Mouse (Mus musculus) testis, postnatal 14 days (tissue): Measurements from ENCODE around the gene Prkaa2.

Experiments
- DNase-seq: peaks from one replicate; pipeline ENCODE4 v3.0.0; 2021; ENCODE audit warnings: low spot score

Gene Prkaa2

GRCm38 (mm10) chr4:105015496-105015895 is 94.2 kb downstream of the Prkaa2 start:
- DNase-seq: no peak

- no peak for DNase-seq
These were observed 96.0 kb downstream of the Prkaa2 start for GRCm38 (mm10) chr4:105013718-105014117.

- no peak for DNase-seq
These were observed 102.2 kb downstream of the Prkaa2 start for GRCm38 (mm10) chr4:105007360-105008018.

- peak; percentile 41 for DNase-seq
These were observed 105.0 kb downstream of the Prkaa2 start for GRCm38 (mm10) chr4:105004649-105005048.

DNA sequence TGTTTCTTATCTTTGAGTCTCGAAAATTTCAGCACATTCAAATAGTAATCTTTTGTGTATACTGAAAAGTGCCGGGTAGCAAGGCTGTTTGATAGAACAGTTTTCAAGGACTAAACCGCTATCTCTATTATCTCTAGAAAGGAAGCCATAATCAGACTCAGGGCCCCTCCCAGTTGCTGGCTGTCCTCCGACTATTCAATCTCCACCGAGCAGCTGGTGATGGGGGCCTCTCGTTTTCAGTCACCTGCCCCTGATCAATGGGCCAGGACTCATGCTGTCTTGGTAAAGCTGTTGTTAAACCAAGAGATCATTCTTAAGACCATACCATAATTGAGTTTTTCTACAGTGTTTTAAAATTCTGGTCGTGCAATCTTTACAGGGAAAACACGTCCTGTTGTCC is 105.6 kb downstream of the Prkaa2 start:
- no peak for DNase-seq

GRCm38 (mm10) chr4:105001736-105002135 is 108.0 kb downstream of the Prkaa2 start:
- DNase-seq: no peak

- DNase-seq: no peak
These were observed 110.0 kb downstream of the Prkaa2 start for GRCm38 (mm10) chr4:104999702-105000101.

DNA sequence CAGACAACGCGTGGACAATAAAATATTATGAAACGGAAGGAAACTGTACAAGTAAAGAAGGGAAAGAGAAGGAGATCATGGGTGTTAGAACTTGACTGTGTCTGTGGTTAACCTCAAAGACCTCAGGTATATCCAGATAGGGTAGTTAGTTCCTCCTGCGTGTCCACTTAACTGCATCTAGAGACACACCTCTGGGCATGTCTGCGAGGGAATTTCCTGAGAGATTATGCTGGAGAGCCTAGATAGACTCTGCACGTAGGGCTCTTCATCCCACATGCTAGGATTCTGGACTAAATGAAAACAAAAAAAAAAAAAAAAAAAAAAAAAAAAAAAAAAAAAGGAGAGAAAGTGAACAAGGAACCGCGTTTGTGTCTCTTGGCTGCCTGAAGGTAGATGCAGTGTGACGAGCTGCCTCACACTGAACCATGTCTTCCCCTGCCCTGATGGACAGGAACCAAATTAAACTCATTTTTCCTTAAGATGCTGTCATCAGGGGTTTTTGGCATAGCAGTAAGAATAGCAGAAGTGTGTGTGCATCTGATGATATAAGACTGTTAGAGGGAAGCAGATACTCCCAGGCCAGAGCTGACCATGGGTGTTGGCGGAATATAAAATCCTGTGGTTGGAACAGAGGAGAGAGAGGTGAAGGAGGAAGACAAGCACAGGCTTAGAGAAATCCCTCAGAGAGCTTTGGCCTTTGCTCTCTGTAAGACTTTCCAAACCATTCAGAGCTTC is 116.4 kb downstream of the Prkaa2 start:
- no peak for DNase-seq

GRCm38 (mm10) chr4:104992271-104992670 is 117.4 kb downstream of the Prkaa2 start:
- no peak for DNase-seq

GRCm38 (mm10) chr4:104990686-104991085 is 119.0 kb downstream of the Prkaa2 start:
- peak; percentile 22 for DNase-seq

- no peak for DNase-seq
These were observed 119.7 kb downstream of the Prkaa2 start for GRCm38 (mm10) chr4:104990016-104990415.

DNA sequence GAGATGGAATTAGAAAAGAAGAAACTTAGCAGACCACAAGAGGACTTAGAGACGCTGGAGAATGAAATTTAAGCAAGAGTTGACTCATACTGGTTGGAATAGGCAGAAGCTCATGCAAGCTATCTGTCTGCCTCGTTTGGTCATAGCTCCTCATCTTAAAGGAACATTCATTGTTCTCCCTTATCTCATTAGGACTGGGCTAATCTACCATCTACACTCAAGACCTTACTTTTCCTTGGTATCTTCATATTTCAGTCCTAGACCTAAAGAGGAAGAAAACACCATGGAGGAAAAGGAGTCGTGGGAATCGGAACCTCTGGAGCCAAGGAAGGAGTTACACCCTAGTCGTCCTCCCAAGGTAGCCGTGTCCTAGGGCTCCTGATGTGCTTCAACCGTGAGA is 121.0 kb downstream of the Prkaa2 start:
- DNase-seq: no peak

DNA sequence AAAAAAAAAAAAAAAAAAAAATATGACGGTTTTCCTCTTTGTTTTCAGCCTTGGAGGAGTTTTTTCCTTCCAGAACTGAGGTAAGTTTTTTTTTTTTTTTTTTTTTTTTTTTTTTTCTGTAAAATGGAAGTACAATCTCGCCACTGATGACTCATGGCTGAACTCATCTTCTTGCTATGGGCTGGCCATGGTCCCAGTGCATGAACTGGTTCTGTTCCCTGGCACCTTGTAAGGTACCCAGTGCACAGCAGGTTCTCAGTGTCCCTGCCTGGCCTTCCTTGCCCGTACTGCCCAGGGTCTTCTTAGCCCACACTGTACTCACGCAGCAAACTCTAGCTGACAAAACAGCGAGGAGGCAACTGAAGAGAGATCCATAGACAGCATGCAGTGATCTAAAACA is 121.6 kb downstream of the Prkaa2 start:
- peak; percentile 30 for DNase-seq

DNA sequence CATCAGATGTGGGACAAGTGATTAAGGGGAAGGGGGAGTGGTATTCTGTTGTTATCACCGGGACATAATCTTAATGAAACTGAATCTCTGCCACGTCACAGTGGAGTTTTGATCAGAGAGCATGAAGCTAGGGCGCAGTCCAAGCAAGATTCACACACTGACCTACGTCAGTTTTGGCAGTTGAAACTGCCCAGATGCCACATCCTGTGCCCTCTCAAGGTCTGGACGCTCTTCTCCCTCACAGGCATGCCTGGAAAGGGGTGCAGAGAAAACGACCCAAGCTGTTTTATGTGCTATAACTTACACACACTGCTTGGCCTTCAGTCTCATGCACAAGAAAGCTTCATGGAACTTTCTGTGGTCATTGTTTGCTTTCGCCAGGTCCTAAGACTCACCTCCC is 122.1 kb downstream of the Prkaa2 start:
- no peak for DNase-seq

- no peak for DNase-seq
These were observed 123.6 kb downstream of the Prkaa2 start for GRCm38 (mm10) chr4:104985960-104986632.
